Mouse (Mus musculus): Measurements from ENCODE around the gene Ms4a7. TPM values are rescaled to one million over a fixed set of nuclear protein-coding genes. Genes with fewer than 3 reads are reported as not detected.

Ms4a7 gene
- 9.4 and 14.2 TPM in 2 replicates for polyA plus RNA-seq (2015; fragmentation: Nextera tagmentation; extraction: Ambion mirVana)

GRCm38 (mm10) chr19:11335932-11336331, at the start of gene Ms4a7:
Gene Ms4a7, minus strand, starts transcription at chr19:11336146.

DNA sequence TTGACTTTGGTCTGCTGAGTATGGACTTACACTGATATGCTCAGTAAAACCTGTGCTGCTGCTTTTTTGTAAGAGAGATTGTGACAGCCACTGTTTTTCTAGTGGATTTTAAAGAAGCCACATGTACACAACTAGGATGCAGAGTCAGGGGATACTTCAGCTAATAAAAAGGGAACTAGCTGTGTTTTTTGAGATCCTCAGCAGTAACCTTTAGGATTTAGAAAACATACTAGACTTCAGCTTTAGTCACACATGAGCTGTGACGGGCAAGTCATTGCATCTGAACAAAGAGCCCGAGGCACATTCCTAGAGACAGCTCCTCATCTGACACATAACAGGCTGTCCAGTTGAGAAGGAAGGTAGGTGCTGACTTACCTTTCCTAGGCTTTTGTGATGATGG, 39.3 kb upstream of the Ms4a7 start, which contains the start of gene Ms4a4a:
Gene Ms4a4a, plus strand, starts transcription at position 251 of the 400 bp plus-strand sequence.

GRCm38 (mm10) chr19:11314354-11314753, 21.6 kb downstream of the Ms4a7 start, which contains the start of gene Ms4a14:
Gene Ms4a14, minus strand, starts transcription at chr19:11314454.

DNA sequence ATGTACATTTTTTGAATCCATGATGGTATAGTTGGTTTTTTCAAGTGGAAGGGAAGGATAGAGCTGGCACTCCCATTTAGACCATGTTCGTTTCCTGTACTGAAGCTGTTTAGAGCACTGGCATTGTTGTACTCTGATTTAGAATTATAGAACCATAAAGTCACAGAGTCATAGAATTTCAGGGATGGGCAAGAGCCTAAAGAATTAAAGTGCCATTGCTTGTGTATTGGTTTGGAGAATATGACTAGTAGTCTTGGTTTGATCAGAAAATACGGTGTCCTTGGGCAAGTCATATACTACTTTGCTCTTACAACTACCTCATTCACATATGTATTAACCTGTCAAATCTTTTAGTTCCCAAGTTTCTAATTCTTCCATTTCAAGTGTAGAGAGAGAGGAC, 52.2 kb downstream of the Ms4a7 start, which contains the start of gene Ms4a5:
Gene Ms4a5, minus strand, starts transcription at position 101 of the 400 bp plus-strand sequence.

Other genes with a start within 250 kb of the Ms4a7 start
- not detected in 2 replicates for gene 1700017D01Rik, start 205.3 kb downstream of the Ms4a7 start, polyA plus RNA-seq (2015; fragmentation: Nextera tagmentation; extraction: Ambion mirVana)
- not detected in 2 replicates for gene 1700025F22Rik, start 170.8 kb downstream of the Ms4a7 start, polyA plus RNA-seq (2015; fragmentation: Nextera tagmentation; extraction: Ambion mirVana)
- gene Ms4a13, start 139.4 kb downstream of the Ms4a7 start, polyA plus RNA-seq (2015; fragmentation: Nextera tagmentation; extraction: Ambion mirVana) = not detected in 2 replicates
- not detected in 2 replicates for gene Ms4a12, start 103.7 kb downstream of the Ms4a7 start, polyA plus RNA-seq (2015; fragmentation: Nextera tagmentation; extraction: Ambion mirVana)
- 0.06 and 0.10 TPM in 2 replicates for gene Ms4a1, start 69.9 kb downstream of the Ms4a7 start, polyA plus RNA-seq (2015; fragmentation: Nextera tagmentation; extraction: Ambion mirVana)
- gene Ms4a5, start 52.3 kb downstream of the Ms4a7 start, polyA plus RNA-seq (2015; fragmentation: Nextera tagmentation; extraction: Ambion mirVana) = not detected in 2 replicates
- 0.06 and 0.08 TPM in 2 replicates for gene Ms4a14, start 21.7 kb downstream of the Ms4a7 start, polyA plus RNA-seq (2015; fragmentation: Nextera tagmentation; extraction: Ambion mirVana)
- gene Ms4a4a, start 39.4 kb upstream of the Ms4a7 start, polyA plus RNA-seq (2015; fragmentation: Nextera tagmentation; extraction: Ambion mirVana) = 11.4 and 16.9 TPM in 2 replicates
- 0.64 and 1.1 TPM in 2 replicates for gene Ms4a4c, start 68.6 kb upstream of the Ms4a7 start, polyA plus RNA-seq (2015; fragmentation: Nextera tagmentation; extraction: Ambion mirVana)
- gene Ms4a4b, start 107.4 kb upstream of the Ms4a7 start, polyA plus RNA-seq (2015; fragmentation: Nextera tagmentation; extraction: Ambion mirVana) = 0.28 TPM in 1 of 2 replicates, not detected in the other
- gene Ms4a6c, start 133.2 kb upstream of the Ms4a7 start, polyA plus RNA-seq (2015; fragmentation: Nextera tagmentation; extraction: Ambion mirVana) = 15.8 and 18.6 TPM in 2 replicates
- 0.30 TPM in 1 of 2 replicates, not detected in the other for gene Gm8369, start 149.8 kb upstream of the Ms4a7 start, polyA plus RNA-seq (2015; fragmentation: Nextera tagmentation; extraction: Ambion mirVana)
- 8.9 and 10.9 TPM in 2 replicates for gene Ms4a6b, start 180.4 kb upstream of the Ms4a7 start, polyA plus RNA-seq (2015; fragmentation: Nextera tagmentation; extraction: Ambion mirVana)
- gene Ms4a4d, start 200.7 kb upstream of the Ms4a7 start, polyA plus RNA-seq (2015; fragmentation: Nextera tagmentation; extraction: Ambion mirVana) = 37.8 and 41.1 TPM in 2 replicates

Measured in urinary bladder, postnatal 0 days (tissue).